Comparison of ENCODE assay signal across 12 mouse cellular contexts in the genomic region with DNA sequence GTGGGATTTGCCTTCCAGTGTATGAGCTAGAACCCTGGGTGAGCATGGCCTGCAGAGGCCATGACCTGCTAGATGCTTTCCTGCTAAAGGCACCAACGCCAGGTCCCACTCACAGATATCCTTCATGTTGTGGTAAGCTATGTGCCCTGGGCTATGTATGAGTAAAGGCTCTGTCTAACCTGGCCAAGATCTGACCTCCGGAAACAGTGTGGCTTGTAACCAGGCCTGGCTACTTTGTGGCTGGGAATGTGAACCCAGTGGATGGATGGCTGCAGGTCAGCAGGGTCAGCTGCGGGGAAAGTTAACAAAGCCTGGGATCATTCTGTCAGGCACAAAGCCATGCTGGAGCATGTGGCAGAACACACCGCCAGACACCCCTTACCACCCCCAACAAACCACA. TPM values are rescaled to one million over a fixed set of nuclear protein-coding genes. Genes with fewer than 3 reads are reported as not detected.
DNase-seq lines count a peak whose midpoint lies in the region; ATAC-seq and TF ChIP-seq lines count a peak whose summit lies in the region.
"Had no signal": no experiment of that assay in that cellular context is flagged by ENCODE, and none has a peak within 500 bp of the region (broad histone marks: within the 10 kb centered on the region; RNA-seq: fewer than 3 reads in every experiment).

No protein-coding gene starts in this region.

- H3K9ac ChIP-seq in liver, adult 2 months (ENCODE audit: low read depth, low read length), result no peak overlapping the region
- H3K9ac ChIP-seq in neural tube, embryonic 15.5 days (replicated peaks), result no peak overlapping the region

- no peak for ATAC-seq in neural tube, embryonic 15.5 days (ENCODE audit: low FRiP score)

- no peaks in the 10 kb centered on the region for H3K9me3 ChIP-seq in limb, embryonic 10.5 days (replicated peaks)
- H3K9me3 ChIP-seq in neural tube, embryonic 15.5 days (replicated peaks), result no peaks in the 10 kb centered on the region

- H3K27me3 ChIP-seq in cerebellum, adult 2 months (ENCODE audit: control insufficient read depth, insufficient read depth, low read length), result no peaks in the 10 kb centered on the region
- H3K27me3 ChIP-seq in liver, adult 2 months (ENCODE audit: control insufficient read depth, insufficient read depth, low read length), result no peaks in the 10 kb centered on the region
- no peaks in the 10 kb centered on the region for H3K27me3 ChIP-seq in limb, embryonic 10.5 days (ENCODE audit: low read depth, poor library complexity, severe bottlenecking)
- no peaks in the 10 kb centered on the region for H3K27me3 ChIP-seq in neural tube, embryonic 15.5 days (replicated peaks)

- no peak overlapping the region for H3K4me2 ChIP-seq in neural tube, embryonic 15.5 days

- H3K4me1 ChIP-seq in cerebellum, adult 2 months (ENCODE audit: control insufficient read depth, insufficient read depth, low read length), result peaks cover 20% of the 10 kb centered on the region
- H3K4me1 ChIP-seq in liver, adult 2 months (ENCODE audit: control insufficient read depth, insufficient read depth, low read length), result peaks cover 26% of the 10 kb centered on the region
- peaks cover 69% of the 10 kb centered on the region for H3K4me1 ChIP-seq in limb, embryonic 10.5 days
- H3K4me1 ChIP-seq in neural tube, embryonic 15.5 days, result peaks cover 33% of the 10 kb centered on the region

- peak; percentile 13; the same call in 1 of the 2 replicates for TF ChIP-seq POLR2A in cerebellum, adult 2 months (IDR thresholded peaks at IDR 0.05; ENCODE audit: borderline replicate concordance, insufficient read depth, low read length)
- no peak for TF ChIP-seq POLR2A in liver, adult 2 months (IDR thresholded peaks at IDR 0.05; ENCODE audit: extremely low read depth, insufficient read depth, low read length)

- 46% methylated on average over 4 of the region's 4 CpGs for WGBS in cerebellum, adult 2 months
- WGBS in liver, adult 2 months, result 28% methylated on average over 4 of the region's 4 CpGs
- 10% methylated on average over 4 of the region's 4 CpGs for WGBS in limb, embryonic 10.5 days
- 16% methylated on average over 4 of the region's 4 CpGs for WGBS in neural tube, embryonic 15.5 days

- H3K4me3 ChIP-seq in cerebellum, adult 2 months (replicated peaks; ENCODE audit: insufficient read depth, low read depth, low read length), result no peak overlapping the region
- H3K4me3 ChIP-seq in liver, adult 2 months (ENCODE audit: insufficient read depth, low read depth, low read length), result no peak overlapping the region
- H3K4me3 ChIP-seq in limb, embryonic 10.5 days, result peak overlapping the region; percentile 20; the same call in 1 of the 2 replicates
- no peak overlapping the region for H3K4me3 ChIP-seq in neural tube, embryonic 15.5 days (replicated peaks)

- H3K79me2 ChIP-seq in liver, adult 2 months (ENCODE audit: control insufficient read depth, insufficient read depth, low read length), result peaks cover 6% of the 10 kb centered on the region; the same call in 1 of the 2 replicates

- peaks cover 4% of the 10 kb centered on the region; the same call in 1 of the 2 replicates for H3K36me3 ChIP-seq in liver, adult 2 months (ENCODE audit: control insufficient read depth, insufficient read depth, low read length)
- H3K36me3 ChIP-seq in limb, embryonic 10.5 days, result peaks cover 71% of the 10 kb centered on the region
- peaks cover 44% of the 10 kb centered on the region for H3K36me3 ChIP-seq in neural tube, embryonic 15.5 days

- DNase-seq in cerebellum, adult 2 months, result peak in 1 of 2 experiments; percentile 26
- no peak for DNase-seq in cerebellum, adult 9-10 months
- DNase-seq in liver, adult 2 months (ENCODE audit: extremely low read depth, low read depth, low spot score), result peak; percentile 49
- no peak for DNase-seq in liver
- DNase-seq in limb, embryonic 10.5 days (ENCODE audit: low spot score), result no peak
- DNase-seq in retina, postnatal 1 day, result no peak
- no peak for DNase-seq in spleen, postnatal 36 days (ENCODE audit: low spot score in 2 of 2)
- DNase-seq: cerebellum, adult 11 months; kidney, adult 18-20 months; lung, postnatal 36 days; thymus, postnatal 36 days had no signal

- H3K27ac ChIP-seq in cerebellum, adult 2 months (ENCODE audit: insufficient read depth, low read length), result no peak overlapping the region
- peak overlapping the region; percentile 15; the same call in 1 of the 2 replicates for H3K27ac ChIP-seq in liver, adult 2 months (replicated peaks; ENCODE audit: insufficient read depth, low read depth, low read length)
- H3K27ac ChIP-seq in limb, embryonic 10.5 days, result peak overlapping the region; percentile 79
- H3K27ac ChIP-seq in neural tube, embryonic 15.5 days (replicated peaks), result 0 out of 2 replicates have a peak overlapping the region, but pooled peaks have one; percentile 19

- no peak for TF ChIP-seq CTCF in cerebellum, adult 2 months (IDR thresholded peaks at IDR 0.05; ENCODE audit: borderline replicate concordance, insufficient read depth, low read depth, low read length)
- no peak for TF ChIP-seq CTCF in liver, adult 2 months (IDR thresholded peaks at IDR 0.05; ENCODE audit: low read depth, low read length)

RNA-seq across cellular contexts. Expression of a gene that starts 1.0 kb away (rescaled TPM):
- polyA plus RNA-seq in cerebellum, adult 2 months (2012; rRNA removed), result 0.95 and 1.1 TPM in 2 replicates
- total RNA-seq in liver, adult 2 months (2014; rRNA removed), result 0.07 and 0.09 TPM in 2 replicates
- 0.24 and 0.92 TPM in 2 replicates for polyA plus RNA-seq in liver, adult 2 months (2012; rRNA removed)
- polyA plus RNA-seq in limb, embryonic 10.5 days (2016; fragmentation: Nextera tagmentation; extraction: Ambion mirVana), result 2.6 and 5.6 TPM in 2 replicates
- polyA plus RNA-seq in neural tube, embryonic 15.5 days (2015; fragmentation: Nextera tagmentation; extraction: Ambion mirVana), result 0.47 and 0.52 TPM in 2 replicates

RNA-seq across cellular contexts. Expression of a gene that starts 6.8 kb away (rescaled TPM):
- 110 and 116 TPM in 2 replicates for polyA plus RNA-seq in cerebellum, adult 2 months (2012; rRNA removed)
- total RNA-seq in liver, adult 2 months (2014; rRNA removed), result 129 and 131 TPM in 2 replicates
- 415 and 439 TPM in 2 replicates for polyA plus RNA-seq in liver, adult 2 months (2012; rRNA removed)
- polyA plus RNA-seq in limb, embryonic 10.5 days (2016; fragmentation: Nextera tagmentation; extraction: Ambion mirVana), result 69.3 and 69.6 TPM in 2 replicates
- 64.9 and 65.4 TPM in 2 replicates for polyA plus RNA-seq in neural tube, embryonic 15.5 days (2015; fragmentation: Nextera tagmentation; extraction: Ambion mirVana)

RNA-seq across cellular contexts. Expression of a gene that starts 13.1 kb away (rescaled TPM):
- 31.9 and 34.1 TPM in 2 replicates for polyA plus RNA-seq in cerebellum, adult 2 months (2012; rRNA removed)
- 26.1 and 36.0 TPM in 2 replicates for total RNA-seq in liver, adult 2 months (2014; rRNA removed)
- 139 and 141 TPM in 2 replicates for polyA plus RNA-seq in liver, adult 2 months (2012; rRNA removed)
- polyA plus RNA-seq in limb, embryonic 10.5 days (2016; fragmentation: Nextera tagmentation; extraction: Ambion mirVana), result 13.6 and 22.0 TPM in 2 replicates
- 30.3 and 30.7 TPM in 2 replicates for polyA plus RNA-seq in neural tube, embryonic 15.5 days (2015; fragmentation: Nextera tagmentation; extraction: Ambion mirVana)

RNA-seq across cellular contexts. Expression of a gene that starts 20.4 kb away (rescaled TPM):
- polyA plus RNA-seq in cerebellum, adult 2 months (2012; rRNA removed), result 21.6 and 26.9 TPM in 2 replicates
- total RNA-seq in liver, adult 2 months (2014; rRNA removed), result 2.7 and 3.3 TPM in 2 replicates
- polyA plus RNA-seq in liver, adult 2 months (2012; rRNA removed), result 9.0 and 14.1 TPM in 2 replicates
- polyA plus RNA-seq in limb, embryonic 10.5 days (2016; fragmentation: Nextera tagmentation; extraction: Ambion mirVana), result 45.5 and 46.2 TPM in 2 replicates
- 15.5 and 18.1 TPM in 2 replicates for polyA plus RNA-seq in neural tube, embryonic 15.5 days (2015; fragmentation: Nextera tagmentation; extraction: Ambion mirVana)

RNA-seq across cellular contexts. Expression of a gene that starts 37.0 kb away (rescaled TPM):
- polyA plus RNA-seq in cerebellum, adult 2 months (2012; rRNA removed), result 105 and 121 TPM in 2 replicates
- total RNA-seq in liver, adult 2 months (2014; rRNA removed), result 18.0 and 20.9 TPM in 2 replicates
- polyA plus RNA-seq in liver, adult 2 months (2012; rRNA removed), result 63.0 and 71.1 TPM in 2 replicates
- 30.8 and 32.6 TPM in 2 replicates for polyA plus RNA-seq in limb, embryonic 10.5 days (2016; fragmentation: Nextera tagmentation; extraction: Ambion mirVana)
- polyA plus RNA-seq in neural tube, embryonic 15.5 days (2015; fragmentation: Nextera tagmentation; extraction: Ambion mirVana), result 17.8 and 23.0 TPM in 2 replicates
